Mouse (Mus musculus): ENCODE measurements around the gene Hesx1. TPM values are rescaled to one million over a fixed set of nuclear protein-coding genes. Genes with fewer than 3 reads are reported as not detected.
A peak's percentile ranks its signal among the peaks of the same experiment; 100 is the strongest.

Gene Hesx1
- polyA plus RNA-seq, 1 experiment from 2014 or later: not detected

GRCm38 (mm10) chr14:27022876-27023275 lies 28.7 kb downstream of the Hesx1 start:
- peak; percentile 88 for TF ChIP-seq CTCF (IDR thresholded peaks at IDR 0.05)
- TF ChIP-seq EP300 (IDR thresholded peaks at IDR 0.05): no peak
- no peaks in the 10 kb centered on the region for H3K36me3 ChIP-seq (ENCODE audit: insufficient read depth, low read length)
- H3K4me2 ChIP-seq (replicated peaks; ENCODE audit: low read depth, low read length): no peak overlapping the region
- DNase-seq (ENCODE audit: low spot score) (peak; percentile 34), ATAC-seq (no peak)
- no peaks in the 10 kb centered on the region for H3K27me3 ChIP-seq (replicated peaks; ENCODE audit: insufficient read depth, low read length)
- no peaks in the 10 kb centered on the region for H3K4me1 ChIP-seq (ENCODE audit: insufficient read depth, low read depth, low read length)
- no peak overlapping the region for H3K9ac ChIP-seq (replicated peaks; ENCODE audit: low read depth)
- no peak overlapping the region for H3K27ac ChIP-seq (ENCODE audit: low read length)
- no peak overlapping the region for H3K4me3 ChIP-seq (ENCODE audit: low read depth, low read length)
- H3K9me3 ChIP-seq (ENCODE audit: low read length): no peaks in the 10 kb centered on the region
- WGBS: 43% methylated on average over 11 of the region's 11 CpGs

- no peak overlapping the region for H3K4me3 ChIP-seq (ENCODE audit: low read depth, low read length)
- H3K27ac ChIP-seq (ENCODE audit: low read length): no peak overlapping the region
- H3K9me3 ChIP-seq (ENCODE audit: low read length): no peaks in the 10 kb centered on the region
- H3K4me1 ChIP-seq (ENCODE audit: insufficient read depth, low read depth, low read length): no peaks in the 10 kb centered on the region
- no peaks in the 10 kb centered on the region for H3K36me3 ChIP-seq (ENCODE audit: insufficient read depth, low read length)
- DNase-seq (ENCODE audit: low spot score) (no peak), ATAC-seq (no peak)
- no peak overlapping the region for H3K9ac ChIP-seq (replicated peaks; ENCODE audit: low read depth)
- no peak overlapping the region for H3K4me2 ChIP-seq (replicated peaks; ENCODE audit: low read depth, low read length)
- TF ChIP-seq CTCF (IDR thresholded peaks at IDR 0.05) (no peak), EP300 (IDR thresholded peaks at IDR 0.05) (no peak)
- WGBS: 52% methylated on average over 4 of the region's 4 CpGs
- no peaks in the 10 kb centered on the region for H3K27me3 ChIP-seq (replicated peaks; ENCODE audit: insufficient read depth, low read length)
Measured at GRCm38 (mm10) chr14:27024664-27025063, 30.4 kb downstream of the Hesx1 start.

GRCm38 (mm10) chr14:27029771-27030173 lies 35.6 kb downstream of the Hesx1 start:
- no peaks in the 10 kb centered on the region for H3K4me1 ChIP-seq (ENCODE audit: insufficient read depth, low read depth, low read length)
- no peaks in the 10 kb centered on the region for H3K9me3 ChIP-seq (ENCODE audit: low read length)
- DNase-seq (ENCODE audit: low spot score) (peak; percentile 90), ATAC-seq (peak; percentile 64)
- H3K36me3 ChIP-seq (ENCODE audit: insufficient read depth, low read length): no peaks in the 10 kb centered on the region
- H3K9ac ChIP-seq (replicated peaks; ENCODE audit: low read depth): no peak overlapping the region
- H3K27me3 ChIP-seq (replicated peaks; ENCODE audit: insufficient read depth, low read length): no peaks in the 10 kb centered on the region
- WGBS: 1% methylated on average over 15 of the region's 15 CpGs
- TF ChIP-seq EP300 (IDR thresholded peaks at IDR 0.05) (no peak), CTCF (IDR thresholded peaks at IDR 0.05) (peak; percentile 86)
- no peak overlapping the region for H3K27ac ChIP-seq (ENCODE audit: low read length)
- no peak overlapping the region for H3K4me3 ChIP-seq (ENCODE audit: low read depth, low read length)
- H3K4me2 ChIP-seq (replicated peaks; ENCODE audit: low read depth, low read length): no peak overlapping the region

GRCm38 (mm10) chr14:27031142-27031541 lies 36.9 kb downstream of the Hesx1 start:
- no peak for TF ChIP-seq EP300 (IDR thresholded peaks at IDR 0.05)
- TF ChIP-seq CTCF (IDR thresholded peaks at IDR 0.05): peak; percentile 91
- ATAC-seq (no peak), DNase-seq (ENCODE audit: low spot score) (peak; percentile 44)
- Histone ChIP-seq H3K36me3 (ENCODE audit: insufficient read depth, low read length) (no peaks in the 10 kb centered on the region), H3K9ac (replicated peaks; ENCODE audit: low read depth) (no peak overlapping the region), H3K4me1 (ENCODE audit: insufficient read depth, low read depth, low read length) (no peaks in the 10 kb centered on the region), H3K9me3 (ENCODE audit: low read length) (no peaks in the 10 kb centered on the region), H3K27me3 (replicated peaks; ENCODE audit: insufficient read depth, low read length) (no peaks in the 10 kb centered on the region), H3K4me2 (replicated peaks; ENCODE audit: low read depth, low read length) (no peak overlapping the region), H3K4me3 (ENCODE audit: low read depth, low read length) (no peak overlapping the region), H3K27ac (ENCODE audit: low read length) (no peak overlapping the region)
- WGBS: 13% methylated on average over 4 of the region's 4 CpGs

- no peaks in the 10 kb centered on the region for H3K36me3 ChIP-seq (ENCODE audit: insufficient read depth, low read length)
- H3K27ac ChIP-seq (ENCODE audit: low read length): no peak overlapping the region
- no peak for DNase-seq (ENCODE audit: low spot score)
- WGBS: 55% methylated on average over 1 of the region's 1 CpGs
- H3K4me2 ChIP-seq (replicated peaks; ENCODE audit: low read depth, low read length): no peak overlapping the region
- H3K27me3 ChIP-seq (replicated peaks; ENCODE audit: insufficient read depth, low read length): no peaks in the 10 kb centered on the region
- no peak for ATAC-seq
- no peak overlapping the region for H3K9ac ChIP-seq (replicated peaks; ENCODE audit: low read depth)
- no peak for TF ChIP-seq EP300 (IDR thresholded peaks at IDR 0.05)
- TF ChIP-seq CTCF (IDR thresholded peaks at IDR 0.05): peak; percentile 22; the same call in 1 of the 2 replicates
- 0 out of 2 replicates have a peak, but pooled peaks cover 5% of the 10 kb centered on the region for H3K4me1 ChIP-seq (ENCODE audit: insufficient read depth, low read depth, low read length)
- no peak overlapping the region for H3K4me3 ChIP-seq (ENCODE audit: low read depth, low read length)
- H3K9me3 ChIP-seq (ENCODE audit: low read length): no peaks in the 10 kb centered on the region
Measured at GRCm38 (mm10) chr14:27037513-27037912, 43.3 kb downstream of the Hesx1 start.

GRCm38 (mm10) chr14:27038783-27039182 lies 44.6 kb downstream of the Hesx1 start, which contains the start of gene Il17rd:
Gene Il17rd (plus strand): TSS chr14:27038941.
- Histone ChIP-seq H3K4me1 (ENCODE audit: insufficient read depth, low read depth, low read length) (0 out of 2 replicates have a peak, but pooled peaks cover 5% of the 10 kb centered on the region), H3K4me3 (ENCODE audit: low read depth, low read length) (peak within 1 kb of the TSS; percentile 84), H3K36me3 (ENCODE audit: insufficient read depth, low read length) (no peaks in the 10 kb centered on the region), H3K27ac (ENCODE audit: low read length) (peak within 1 kb of the TSS; percentile 73), H3K9ac (replicated peaks; ENCODE audit: low read depth) (peak within 1 kb of the TSS; percentile 65), H3K27me3 (replicated peaks; ENCODE audit: insufficient read depth, low read length) (no peaks in the 10 kb centered on the region), H3K9me3 (ENCODE audit: low read length) (no peaks in the 10 kb centered on the region), H3K4me2 (replicated peaks; ENCODE audit: low read depth, low read length) (peak within 1 kb of the TSS; percentile 99)
- under 1% methylated on average over 25 of the region's 29 CpGs for WGBS
- peak; percentile 96 for DNase-seq (ENCODE audit: low spot score)
- peak; percentile 98 for ATAC-seq
- no peak for TF ChIP-seq EP300 (IDR thresholded peaks at IDR 0.05)
- no peak for TF ChIP-seq CTCF (IDR thresholded peaks at IDR 0.05)

All from lung, postnatal 0 days (tissue).